26 mouse cellular contexts compared by ENCODE assay signal in the genomic region with DNA sequence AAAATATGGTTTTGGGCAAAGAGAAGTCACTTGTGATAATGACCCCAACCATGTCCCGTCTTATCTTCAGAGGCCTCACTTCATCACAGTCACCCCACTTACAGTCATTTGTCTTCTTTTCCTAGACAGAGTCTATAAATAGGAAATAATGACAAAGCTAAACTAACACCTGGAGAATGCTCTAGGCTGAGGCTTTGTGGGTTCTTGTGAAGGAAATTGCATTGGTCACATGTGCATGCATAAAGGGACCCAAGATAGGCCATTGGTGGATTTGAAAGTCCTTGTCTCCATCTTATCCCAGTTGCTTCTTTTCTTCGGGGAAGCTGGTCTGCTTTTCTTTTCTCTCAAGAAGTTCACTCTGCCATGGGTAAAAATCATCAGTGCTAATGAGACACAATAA.
A peak's percentile ranks its signal among the peaks of the same experiment; 100 is the strongest.
DNase-seq lines count a peak whose midpoint lies in the region; ATAC-seq and TF ChIP-seq lines count a peak whose summit lies in the region.
"Had no signal": no experiment of that assay in that cellular context is flagged by ENCODE, and none has a peak within 500 bp of the region (broad histone marks: within the 10 kb centered on the region; RNA-seq: fewer than 3 reads in every experiment).

No protein-coding gene starts in this region.

- H3K4me3 ChIP-seq in CH12.LX (replicated peaks in 1 of 3; ENCODE audit: low read depth in 2 of 3, low read length in 2 of 3, poor library complexity in 1 of 3) = no peak overlapping the region
- H3K4me3 ChIP-seq in myocyte = no peak overlapping the region
- H3K4me3 ChIP-seq in forebrain, embryonic 15.5 days = no peak overlapping the region
- H3K4me3 ChIP-seq in heart, embryonic 11.5 days (ENCODE audit: low read depth, low read length) = no peak overlapping the region
- H3K4me3 ChIP-seq: embryonic facial prominence, embryonic 13.5 days; embryonic facial prominence, embryonic 15.5 days; erythroblast, embryonic 14.5 days; forebrain, embryonic 10.5 days; forebrain, embryonic 12.5 days had no signal

- in situ Hi-C loops in CH12.LX (cut with MboI; ENCODE audit: low pct_ligation_motif_present, low pct_unique_long_range_greater_than_20kb, low sequenced_read_pairs) = no loop called here

- TF ChIP-seq POLR2A in CH12.LX (IDR thresholded peaks at IDR 0.05; ENCODE audit: low read depth, low read length) (no peak), myocyte (IDR thresholded peaks at IDR 0.05; ENCODE audit: insufficient read length, low read depth) (no peak)

- H3K27ac ChIP-seq in CH12.LX (ENCODE audit: insufficient read depth, low read depth) = no peak overlapping the region
- no peak overlapping the region for H3K27ac ChIP-seq in forebrain, embryonic 15.5 days (replicated peaks)
- H3K27ac ChIP-seq in heart, embryonic 11.5 days (ENCODE audit: low read depth, low read length) = no peak overlapping the region
- H3K27ac ChIP-seq: embryonic facial prominence, embryonic 13.5 days; embryonic facial prominence, embryonic 15.5 days; forebrain, embryonic 10.5 days; forebrain, embryonic 12.5 days had no signal

- no peak overlapping the region for H3ac ChIP-seq in myocyte (ENCODE audit: control insufficient read depth, insufficient read length)

- peak; percentile 52 for DNase-seq in 416B (ENCODE audit: low read depth)
- DNase-seq in CH12.LX (ENCODE audit: extremely low read depth) = peak; percentile 42
- no peak for DNase-seq in lung, postnatal 4 days
- DNase-seq: adrenal gland, adult 8-10 months; adrenal gland, postnatal 14 days; adrenal gland, postnatal 36 days; B cell, adult 2 months; cerebellum, adult 11-12 months; cerebellum, adult 2 months; cerebellum, adult 9-10 months; cerebellum, postnatal 10 days; cerebellum, postnatal 25 days; forebrain, postnatal 0 days had no signal

- TF ChIP-seq CTCF in CH12.LX (conservative IDR thresholded peaks at IDR 0.05 in 1 of 2, IDR thresholded peaks at IDR 0.05 in 1 of 2; ENCODE audit: low read depth in 2 of 2, low read length in 2 of 2) = no peak

- no peak for TF ChIP-seq RAD21 in CH12.LX (IDR thresholded peaks at IDR 0.05; ENCODE audit: low read depth, low read length)

- TF ChIP-seq EP300 in CH12.LX (IDR thresholded peaks at IDR 0.05; ENCODE audit: low read length) = peak; percentile 57; the same call in 1 of the 2 replicates

- H3K36me3 ChIP-seq in CH12.LX (replicated peaks in 1 of 2; ENCODE audit: control insufficient read depth in 1 of 2, insufficient read depth in 1 of 2, low read length in 1 of 2) (peaks cover 0 to 2% of the 10 kb centered on the region in 2 experiments), myocyte (ENCODE audit: control insufficient read depth, insufficient read depth) (no peaks in the 10 kb centered on the region)
- H3K36me3 ChIP-seq in forebrain, embryonic 15.5 days = no peaks in the 10 kb centered on the region
- H3K36me3 ChIP-seq in heart, embryonic 11.5 days (ENCODE audit: control insufficient read depth, insufficient read depth, low read length) = no peaks in the 10 kb centered on the region
- H3K36me3 ChIP-seq: embryonic facial prominence, embryonic 13.5 days; embryonic facial prominence, embryonic 15.5 days; forebrain, embryonic 10.5 days; forebrain, embryonic 12.5 days had no signal

- H3K4me2 ChIP-seq in CH12.LX (ENCODE audit: insufficient read depth, low read depth, poor library complexity, severe bottlenecking) (no peak overlapping the region), myocyte (ENCODE audit: low read depth) (no peak overlapping the region)
- no peak overlapping the region for H3K4me2 ChIP-seq in forebrain, embryonic 15.5 days (replicated peaks)
- no peak overlapping the region for H3K4me2 ChIP-seq in heart, embryonic 11.5 days
- H3K4me2 ChIP-seq: embryonic facial prominence, embryonic 13.5 days; embryonic facial prominence, embryonic 15.5 days; forebrain, embryonic 12.5 days had no signal

- H3K79me2 ChIP-seq in CH12.LX (replicated peaks; ENCODE audit: control insufficient read depth, extremely low read depth, insufficient read depth, poor library complexity, severe bottlenecking) = no peaks in the 10 kb centered on the region
- no peaks in the 10 kb centered on the region for H3K79me2 ChIP-seq in myocyte (ENCODE audit: control insufficient read depth, insufficient read depth)

- peaks cover 0 to 6% of the 10 kb centered on the region in 2 experiments; a peak in 2 of 4 replicates for H3K4me1 ChIP-seq in CH12.LX (ENCODE audit: control insufficient read depth in 1 of 2, insufficient read depth in 2 of 2)
- peaks cover 17% of the 10 kb centered on the region for H3K4me1 ChIP-seq in forebrain, embryonic 15.5 days
- H3K4me1 ChIP-seq in heart, embryonic 11.5 days (ENCODE audit: control insufficient read depth, insufficient read depth, low read length) = peaks cover 9% of the 10 kb centered on the region; the same call in 1 of the 2 replicates
- H3K4me1 ChIP-seq: embryonic facial prominence, embryonic 13.5 days had no signal

- ATAC-seq in common myeloid progenitor, adult 5-6 weeks (replicated peaks; ENCODE audit: low read depth, poor library complexity, severe bottlenecking) = 0 out of 2 replicates have a peak, but pooled peaks have one; percentile 15
- no peak for ATAC-seq in forebrain, embryonic 15.5 days (replicated peaks)
- ATAC-seq in heart, embryonic 11.5 days (replicated peaks; ENCODE audit: insufficient number of reproducible peaks, low FRiP score, low TSS enrichment) = no peak
- ATAC-seq: activated CD4-positive, CD25-positive, alpha-beta regulatory T cell, adult 4 months; CD4-positive, CD25-positive, alpha-beta regulatory T cell, adult 4 months; forebrain, embryonic 14.5 days; forebrain, postnatal 0 days; Patski had no signal

- H3K27me3 ChIP-seq in CH12.LX (replicated peaks) = no peaks in the 10 kb centered on the region
- no peaks in the 10 kb centered on the region for H3K27me3 ChIP-seq in myocyte (ENCODE audit: control insufficient read depth, insufficient read depth, insufficient read length)
- H3K27me3 ChIP-seq in forebrain, embryonic 15.5 days = no peaks in the 10 kb centered on the region
- no peaks in the 10 kb centered on the region for H3K27me3 ChIP-seq in heart, embryonic 11.5 days (ENCODE audit: control insufficient read depth, insufficient read depth, low read length)
- H3K27me3 ChIP-seq: embryonic facial prominence, embryonic 13.5 days; embryonic facial prominence, embryonic 15.5 days; Patski had no signal

- WGBS in forebrain, embryonic 15.5 days = 73% methylated on average over 2 of the region's 2 CpGs
- whole genome bisulfite sequencing in heart, embryonic 11.5 days (ENCODE audit: insufficient replicate concordance) = 43% methylated on average over 2 of the region's 2 CpGs

- H3K9me3 ChIP-seq in CH12.LX (replicated peaks; ENCODE audit: low read length) = no peaks in the 10 kb centered on the region
- H3K9me3 ChIP-seq in forebrain, embryonic 15.5 days = no peaks in the 10 kb centered on the region
- H3K9me3 ChIP-seq in heart, embryonic 11.5 days (replicated peaks; ENCODE audit: control insufficient read depth, low read length) = no peaks in the 10 kb centered on the region
- H3K9me3 ChIP-seq: embryonic facial prominence, embryonic 13.5 days; embryonic facial prominence, embryonic 15.5 days; forebrain, embryonic 10.5 days; forebrain, embryonic 12.5 days had no signal

- dilution Hi-C loops in CH12.LX (cut with MboI; ENCODE audit: extremely low pct_ligation_motif_present, extremely low pct_unique_long_range_greater_than_20kb, low sequenced_read_pairs) = no loop called here

- H3K9ac ChIP-seq in CH12.LX (ENCODE audit: insufficient read depth, low read depth) = no peak overlapping the region
- no peak overlapping the region for H3K9ac ChIP-seq in forebrain, embryonic 15.5 days (replicated peaks)
- no peak overlapping the region for H3K9ac ChIP-seq in heart, embryonic 11.5 days (ENCODE audit: low read depth, low read length)
- H3K9ac ChIP-seq: embryonic facial prominence, embryonic 13.5 days; embryonic facial prominence, embryonic 15.5 days; forebrain, embryonic 12.5 days; forebrain, postnatal 0 days had no signal

TF ChIP-seq in CH12.LX, 34 proteins besides CTCF, POLR2A, EP300 and RAD21:
- TF ChIP-seq TBP (conservative IDR thresholded peaks at IDR 0.05; ENCODE audit: low read depth, low read length) = no peak
- TF ChIP-seq UBTF (IDR thresholded peaks at IDR 0.05; ENCODE audit: low read depth, low read length) = no peak
- TF ChIP-seq USF1 (IDR thresholded peaks at IDR 0.05; ENCODE audit: low read depth, low read length) = peak; percentile 4; the same call in 1 of the 2 replicates
- no peak for TF ChIP-seq JUND (conservative IDR thresholded peaks at IDR 0.05; ENCODE audit: low read depth, low read length)

TF ChIP-seq in myocyte, 11 proteins besides CTCF, POLR2A, EP300 and RAD21:
- TF ChIP-seq USF1 (IDR thresholded peaks at IDR 0.05; ENCODE audit: low read depth) (peak; percentile 31), CEBPB (IDR thresholded peaks at IDR 0.05; ENCODE audit: insufficient read depth, poor library complexity, severe bottlenecking) (no peak), TCF3 (IDR thresholded peaks at IDR 0.05; ENCODE audit: insufficient read length, low read depth) (no peak), SRF (IDR thresholded peaks at IDR 0.05; ENCODE audit: control insufficient read depth, insufficient read length, low read depth) (no peak), REST (IDR thresholded peaks at IDR 0.05; ENCODE audit: insufficient read depth, insufficient read length) (no peak)

Comparison
In these comparisons a context has a peak if more than half of its experiments do, and no peak if none do; other contexts are left out.
1. DNase-seq: peak in 416B (single experiment) and CH12.LX (single experiment); none in lung, postnatal 4 days (0 of 2).